Mouse (Mus musculus): ENCODE measurements around the gene Tspan14.

GRCm38 (mm10) chr14:41013630-41014613, 47.3 kb upstream of the Tspan14 start, which contains the start of gene Fam213a:
- no peak for TF ChIP-seq CTCF (IDR thresholded peaks at IDR 0.05; ENCODE audit: low read depth, low read length)
- TF ChIP-seq POLR2A (IDR thresholded peaks at IDR 0.05; ENCODE audit: insufficient read depth, low read length): no peak

Data from ES-Bruce4 (cell line).